Mouse (Mus musculus) B cell, adult 2 months (primary cell): Measurements from ENCODE around the gene Rce1.

ENCODE experiments used
- DNase-seq, 2 experiments: peaks; one replicate each; pipeline ENCODE4 v3.0.0; 2022

Gene Rce1

DNA sequence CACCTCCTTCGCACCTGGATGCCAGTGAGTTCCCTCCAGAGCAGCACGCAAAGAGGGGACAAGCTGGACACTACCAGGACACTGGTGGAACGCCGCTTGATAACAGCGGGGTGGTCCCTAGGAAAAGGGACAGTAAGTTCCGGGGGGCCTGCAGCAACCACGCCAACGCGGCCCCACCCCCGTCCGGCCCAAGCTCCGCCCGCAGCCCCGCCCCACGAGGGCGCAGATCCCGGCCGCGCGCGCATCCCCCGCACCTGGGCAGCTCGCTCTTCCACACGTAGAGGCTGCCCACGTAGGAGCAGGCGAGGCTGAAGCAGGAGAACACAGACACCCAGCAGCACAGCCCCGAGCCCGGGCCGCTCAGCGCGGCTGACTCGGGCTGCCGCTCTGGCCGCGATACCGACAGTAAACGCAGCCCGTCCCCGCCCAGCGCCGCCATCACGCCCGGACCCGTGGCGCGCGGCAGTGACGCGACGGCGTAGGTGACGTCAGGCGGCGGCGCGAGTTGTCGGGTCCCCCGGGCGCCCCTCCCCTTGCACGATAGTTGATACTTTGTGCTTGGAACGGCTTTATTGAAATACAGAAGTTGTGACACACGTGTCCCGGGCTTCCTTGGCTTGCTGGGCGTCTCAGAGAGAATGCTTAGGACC lies at the start of gene Rce1:
Gene Rce1, minus strand, starts transcription at position 463 of the 650 bp plus-strand sequence.
- DNase-seq = peak; percentile 95 to 96

DNA sequence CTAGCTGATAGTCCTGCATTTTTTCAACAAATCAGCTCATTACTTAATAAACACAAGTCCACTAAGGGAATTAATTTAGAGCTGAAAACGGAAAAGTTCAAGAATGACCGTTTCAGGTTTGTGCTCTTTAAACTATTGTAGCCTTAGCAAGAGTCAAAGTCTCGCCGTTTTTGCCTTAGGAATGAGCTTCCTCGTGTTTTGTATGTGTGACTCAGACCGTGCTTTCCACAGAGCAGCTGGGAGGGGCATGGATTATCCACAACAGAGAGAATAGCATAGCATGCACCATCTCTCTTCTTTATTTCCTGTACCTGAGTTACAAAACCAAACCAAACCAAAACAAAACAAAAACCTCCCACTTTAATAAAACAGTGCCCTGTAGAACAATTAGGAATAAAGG lies 47.0 kb upstream of the Rce1 start:
- no peak for DNase-seq

DNA sequence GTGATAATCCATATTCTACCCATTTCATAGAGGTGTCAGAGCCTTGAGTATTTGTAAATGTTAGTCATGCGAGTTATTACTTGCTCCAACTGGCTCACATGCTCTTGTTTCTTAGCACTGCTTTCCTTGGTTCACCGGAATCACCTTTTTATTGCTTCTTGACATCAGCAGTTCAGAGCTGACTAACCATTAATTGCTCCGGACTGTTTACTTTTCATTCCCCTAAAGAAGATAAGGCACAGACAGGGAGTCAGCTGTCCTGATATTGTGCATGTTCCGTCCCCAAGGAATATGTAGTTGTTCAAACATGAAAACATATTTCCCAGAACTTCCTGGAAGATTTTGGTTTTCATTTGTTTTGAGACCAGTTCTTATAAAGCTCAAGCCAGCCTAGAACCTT lies 45.3 kb upstream of the Rce1 start:
- no peak for DNase-seq

DNA sequence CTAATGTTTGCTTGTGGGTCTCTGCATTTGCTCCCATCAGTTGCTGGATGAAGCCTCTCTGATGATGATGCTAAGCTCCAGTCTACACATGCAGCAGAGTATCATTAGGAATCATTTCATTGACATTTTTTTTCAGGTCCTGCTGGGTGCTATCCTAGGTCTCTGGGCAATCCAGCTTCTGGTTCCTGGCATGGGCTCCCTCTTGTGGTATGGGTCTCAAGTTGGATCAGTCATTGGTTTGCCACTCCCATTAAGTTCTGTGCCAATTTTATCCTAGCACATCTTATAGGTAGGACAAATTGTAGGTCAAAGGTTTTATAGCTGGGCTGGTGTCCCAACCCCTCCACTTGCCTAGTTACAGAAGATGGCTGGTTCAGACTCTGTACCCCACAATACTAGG lies 41.4 kb upstream of the Rce1 start:
- DNase-seq = no peak

DNA sequence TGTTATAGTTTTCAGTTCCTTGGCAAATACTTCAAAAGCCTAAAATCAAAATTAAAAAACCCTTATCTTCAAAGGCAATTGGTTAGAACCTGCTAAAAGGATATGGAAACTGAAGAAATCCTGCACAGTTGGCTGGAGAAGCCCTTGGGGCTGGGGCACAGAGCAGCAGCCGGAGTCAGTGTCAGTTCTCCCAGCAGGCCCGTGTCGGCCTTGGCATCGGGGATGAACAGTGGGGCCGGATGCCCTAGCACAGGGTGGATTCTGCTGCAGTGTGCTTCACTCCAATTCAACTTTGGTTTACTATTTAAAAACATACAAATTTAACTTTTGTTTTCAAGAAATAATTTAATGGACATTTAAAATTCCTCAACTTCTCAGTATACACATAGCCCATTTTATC lies 32.7 kb upstream of the Rce1 start:
- DNase-seq = no peak

DNA sequence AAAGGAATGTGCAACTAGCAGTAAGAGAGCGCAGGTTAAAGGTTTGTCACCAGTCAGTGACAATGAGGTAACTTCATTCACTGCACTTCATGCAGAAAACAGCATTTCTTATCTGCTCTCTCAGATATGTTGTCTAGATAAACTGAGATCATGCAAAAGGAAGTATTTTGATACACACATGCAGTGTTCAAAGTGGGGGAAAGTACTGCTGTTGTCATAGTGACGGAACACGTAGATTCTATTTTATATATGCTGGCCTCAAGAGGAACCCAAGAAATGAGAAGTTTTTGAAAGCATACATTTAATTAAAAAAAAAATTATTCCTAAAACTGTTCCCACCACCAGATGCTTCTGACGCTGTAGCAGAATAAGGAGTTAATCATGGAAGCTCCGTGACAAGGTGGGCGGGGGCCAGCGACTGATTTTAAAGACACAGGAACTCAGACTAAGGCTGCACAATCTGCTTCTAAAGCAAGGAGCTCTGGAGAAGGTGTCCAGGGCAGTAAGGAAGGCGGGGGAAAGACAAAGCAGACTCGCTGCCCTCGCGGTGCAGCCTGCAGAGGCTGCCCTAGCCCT lies 21.6 kb upstream of the Rce1 start:
- no peak for DNase-seq

DNA sequence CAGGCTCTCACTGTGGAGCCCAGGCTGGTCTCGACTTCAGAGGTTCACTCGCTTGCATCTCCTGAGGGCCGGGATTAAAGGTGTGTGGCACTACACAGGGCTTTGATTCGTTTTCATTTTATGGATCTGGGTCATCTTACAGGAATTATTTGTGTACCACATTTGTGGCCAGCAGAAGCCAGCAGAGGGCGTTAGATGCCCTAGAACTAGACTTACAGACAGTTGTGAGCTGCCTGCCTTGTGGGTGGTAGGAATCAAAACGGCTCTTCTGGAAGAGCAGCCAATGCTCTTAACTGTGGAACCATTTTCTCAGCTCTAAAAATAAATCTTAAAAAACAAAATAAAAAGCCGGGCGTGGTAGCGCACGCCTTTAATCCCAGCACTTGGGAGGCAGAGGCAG lies 18.8 kb upstream of the Rce1 start:
- DNase-seq = no peak

DNA sequence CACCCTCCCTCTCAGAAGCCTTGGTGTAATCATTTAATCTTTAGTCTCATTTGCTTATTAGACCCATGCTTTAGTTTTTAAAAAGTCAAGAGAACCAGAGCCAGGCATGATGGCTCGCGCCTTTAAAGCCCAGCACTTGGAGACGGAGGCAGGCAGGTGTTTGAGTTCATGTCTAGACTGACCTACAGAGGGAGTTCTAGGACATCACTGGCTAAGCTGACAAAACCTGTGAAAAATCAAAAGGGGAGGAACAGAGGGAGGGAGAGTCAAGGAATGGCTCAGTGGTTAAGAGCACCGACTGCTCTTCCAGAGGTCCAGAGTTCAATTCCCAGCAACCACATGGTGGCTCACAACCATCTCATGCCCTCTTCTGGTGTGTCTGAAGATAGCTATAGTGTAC lies 10.5 kb upstream of the Rce1 start:
- DNase-seq = no peak

DNA sequence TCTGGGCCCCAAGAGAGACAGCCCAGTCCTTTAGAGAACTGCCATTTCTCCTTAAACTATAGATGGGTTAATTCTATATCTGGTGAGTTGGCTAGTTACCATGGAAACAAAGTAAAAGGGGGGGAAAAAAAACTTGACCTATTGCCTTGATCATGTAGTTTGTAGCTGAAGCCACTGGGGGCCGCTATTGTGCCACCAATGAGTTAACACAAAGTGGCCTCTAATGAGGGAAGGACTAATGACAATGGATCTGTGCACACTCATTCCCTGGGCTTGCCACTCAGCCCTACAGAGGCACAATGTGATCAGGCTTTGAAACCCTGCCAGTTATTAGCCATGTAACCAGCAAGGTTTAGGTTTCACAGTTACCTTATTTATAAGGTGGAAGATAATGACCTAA lies 3.4 kb upstream of the Rce1 start:
- DNase-seq = peak; percentile 83 to 86

DNA sequence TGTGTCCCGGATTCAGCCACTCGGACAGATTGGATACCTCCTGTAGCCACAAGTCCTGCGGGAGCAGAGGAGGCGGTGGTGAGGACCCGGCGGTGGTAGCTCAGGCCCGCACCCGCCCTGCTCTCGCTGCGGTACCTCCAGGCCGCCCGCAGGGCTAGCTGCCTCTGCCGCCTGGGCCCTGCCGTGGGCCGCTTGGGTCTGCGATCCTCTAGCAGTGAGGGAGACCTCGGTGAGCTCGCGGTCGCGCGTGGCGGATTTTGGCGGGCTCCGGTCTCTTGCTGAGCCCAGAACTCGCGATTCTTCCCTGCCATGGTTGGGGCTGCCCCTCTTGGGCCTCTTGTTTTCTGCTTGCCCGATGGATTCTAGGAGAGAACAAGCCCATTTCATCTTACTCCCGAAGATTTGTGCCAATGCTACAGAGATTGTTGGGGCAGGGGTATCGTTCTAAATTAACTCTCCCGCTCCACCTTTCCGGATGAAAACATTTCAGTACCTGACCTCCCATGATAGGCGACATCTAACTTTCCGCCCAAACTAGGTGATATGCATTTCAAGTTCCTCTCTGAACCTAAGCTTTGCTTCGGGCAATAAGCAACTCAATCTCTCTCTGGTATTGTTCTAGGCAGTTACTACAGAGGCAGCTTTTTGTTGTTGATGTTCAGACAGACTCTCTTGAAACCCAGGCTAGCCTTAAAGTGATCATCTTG lies 541 bp upstream of the Rce1 start:
- no peak for DNase-seq

DNA sequence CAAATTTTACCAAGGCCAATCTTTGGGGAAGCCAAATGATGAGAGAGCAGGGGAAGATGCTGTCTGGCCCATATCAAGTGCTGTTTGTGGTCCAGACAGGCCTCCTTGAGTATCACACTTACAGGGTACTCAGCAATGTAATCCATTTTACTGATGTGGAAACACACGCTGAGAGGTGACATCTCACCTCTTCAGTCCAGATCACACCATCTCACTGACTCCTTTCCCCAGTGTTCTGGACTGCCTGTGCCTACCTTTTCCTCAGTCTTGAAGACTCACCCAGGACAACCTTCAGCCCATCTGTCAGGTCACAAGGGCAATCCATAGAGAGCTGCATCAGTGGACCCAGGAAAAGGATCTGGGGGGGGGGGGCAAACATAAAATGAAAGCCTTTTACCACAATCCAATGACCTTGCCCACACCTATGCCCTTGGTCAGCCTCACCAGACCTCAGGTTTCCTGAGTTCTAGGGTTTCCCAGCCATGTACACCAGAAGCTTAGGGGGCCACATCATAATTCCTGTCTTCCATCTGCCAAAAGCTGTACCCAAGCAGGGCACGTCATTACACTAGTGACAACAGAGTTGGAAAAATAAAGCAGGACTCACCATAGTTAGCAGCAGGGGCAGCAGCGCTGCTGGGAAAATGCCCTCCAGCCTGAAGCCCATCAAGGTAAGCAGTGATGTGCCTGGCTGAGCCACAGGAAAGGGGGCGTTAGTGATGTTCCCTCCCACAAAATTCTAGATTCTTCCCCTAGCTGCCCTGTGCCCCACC lies 849 bp downstream of the Rce1 start:
- DNase-seq = no peak

DNA sequence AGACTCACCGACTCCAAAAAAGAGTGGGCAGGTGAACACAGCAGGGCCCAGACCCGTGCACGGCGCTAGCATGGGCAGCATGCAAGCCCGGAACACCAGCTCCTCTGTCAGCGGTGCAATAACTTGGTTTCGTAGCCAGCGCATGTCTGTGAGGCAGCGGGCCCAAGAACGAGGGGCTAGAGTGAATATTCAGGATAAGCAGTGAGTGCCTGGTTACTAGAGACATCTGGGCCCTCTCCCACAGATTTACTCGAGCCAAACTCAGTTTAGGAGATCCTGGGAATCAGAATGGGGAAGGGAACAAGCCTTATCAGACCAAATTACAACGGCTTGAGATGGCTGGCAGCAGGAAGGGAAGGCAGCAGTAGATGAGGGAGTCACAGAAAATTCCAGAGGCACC lies 1.4 kb downstream of the Rce1 start:
- DNase-seq = no peak

DNA sequence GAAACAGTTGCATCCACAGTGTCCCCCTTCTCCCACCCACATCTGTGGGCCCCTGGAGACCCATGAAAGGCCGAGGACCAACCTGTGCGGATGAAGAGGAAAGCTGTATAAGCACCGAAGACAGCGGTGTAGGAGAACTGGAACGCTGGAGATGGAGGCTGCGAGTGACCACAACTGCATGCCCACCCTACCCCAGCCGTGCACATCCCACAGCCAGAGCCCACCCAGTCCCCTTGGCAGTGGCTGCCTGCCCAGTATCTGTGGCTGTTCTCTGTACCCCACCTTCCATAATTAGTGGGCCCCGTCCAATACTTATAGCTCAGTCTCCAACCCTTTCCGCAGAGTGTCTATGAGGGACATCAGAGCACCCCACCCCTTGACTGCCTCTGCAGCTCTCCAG lies 2.0 kb downstream of the Rce1 start:
- DNase-seq = no peak

DNA sequence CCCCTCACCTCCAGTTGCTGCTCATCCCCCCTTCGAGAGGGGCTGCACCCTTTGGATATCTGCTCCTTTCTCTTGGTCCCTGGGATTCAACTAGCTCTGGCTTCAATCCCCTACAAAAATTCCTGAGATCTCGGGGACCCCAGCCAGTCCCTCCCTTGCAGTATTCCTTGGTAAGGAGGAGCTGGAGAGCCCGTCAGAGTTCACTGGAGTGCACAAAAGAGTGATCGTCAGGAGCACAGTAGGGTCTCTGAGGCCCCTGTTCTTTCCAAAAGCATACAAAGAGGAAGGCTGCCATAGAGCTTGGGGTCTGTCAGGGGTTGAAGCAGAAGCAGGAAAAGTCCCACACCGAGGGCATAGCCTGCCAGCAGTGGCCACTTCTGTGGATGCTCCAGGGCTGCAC lies 2.7 kb downstream of the Rce1 start:
- no peak for DNase-seq

DNA sequence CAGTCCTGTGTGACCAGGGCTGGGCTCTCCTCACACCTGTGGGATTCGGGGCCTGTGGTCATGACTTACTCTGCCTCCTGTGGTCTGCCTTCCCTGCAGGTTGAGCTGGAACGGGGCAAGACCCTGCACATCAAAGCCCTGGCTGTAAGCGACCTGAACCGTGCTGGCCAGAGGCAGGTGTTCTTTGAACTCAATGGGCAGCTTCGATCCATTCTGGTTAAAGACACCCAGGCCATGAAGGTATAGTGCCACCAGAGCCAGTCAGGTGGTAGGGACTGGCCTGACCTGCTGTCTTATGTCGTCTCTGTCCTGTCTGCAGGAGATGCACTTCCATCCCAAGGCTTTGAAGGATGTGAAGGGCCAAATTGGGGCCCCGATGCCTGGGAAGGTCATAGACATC lies 4.7 kb downstream of the Rce1 start:
- no peak for DNase-seq

DNA sequence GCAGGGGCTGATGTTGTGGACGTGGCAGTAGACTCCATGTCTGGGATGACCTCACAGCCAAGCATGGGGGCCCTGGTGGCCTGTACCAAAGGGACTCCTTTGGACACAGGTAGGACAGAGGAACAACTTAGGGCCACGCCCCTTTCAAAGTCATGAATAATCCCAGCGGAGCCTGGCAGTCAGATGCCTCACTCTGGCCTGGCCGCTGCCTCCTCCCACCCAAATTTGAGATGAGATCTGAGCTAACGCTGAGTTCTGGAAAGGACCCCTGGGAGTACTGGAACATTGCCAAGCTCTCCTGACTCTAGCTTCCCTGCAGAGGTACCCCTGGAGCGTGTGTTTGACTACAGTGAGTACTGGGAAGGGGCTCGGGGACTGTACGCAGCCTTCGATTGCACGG lies 6.0 kb downstream of the Rce1 start:
- no peak for DNase-seq

DNA sequence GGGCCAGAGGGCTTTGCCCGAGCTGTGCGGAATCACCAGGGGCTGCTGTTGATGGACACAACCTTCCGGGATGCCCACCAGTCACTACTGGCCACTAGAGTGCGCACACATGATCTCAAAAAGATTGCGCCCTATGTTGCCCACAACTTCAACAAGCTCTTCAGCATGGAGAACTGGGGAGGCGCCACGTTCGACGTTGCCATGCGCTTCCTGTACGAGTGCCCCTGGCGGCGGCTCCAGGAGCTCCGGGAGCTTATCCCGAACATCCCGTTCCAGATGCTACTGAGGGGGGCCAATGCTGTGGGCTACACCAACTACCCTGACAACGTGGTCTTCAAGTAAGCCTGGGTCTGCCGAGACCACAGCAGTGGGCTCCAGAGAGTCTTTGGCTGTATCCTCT lies 7.3 kb downstream of the Rce1 start:
- DNase-seq = no peak

DNA sequence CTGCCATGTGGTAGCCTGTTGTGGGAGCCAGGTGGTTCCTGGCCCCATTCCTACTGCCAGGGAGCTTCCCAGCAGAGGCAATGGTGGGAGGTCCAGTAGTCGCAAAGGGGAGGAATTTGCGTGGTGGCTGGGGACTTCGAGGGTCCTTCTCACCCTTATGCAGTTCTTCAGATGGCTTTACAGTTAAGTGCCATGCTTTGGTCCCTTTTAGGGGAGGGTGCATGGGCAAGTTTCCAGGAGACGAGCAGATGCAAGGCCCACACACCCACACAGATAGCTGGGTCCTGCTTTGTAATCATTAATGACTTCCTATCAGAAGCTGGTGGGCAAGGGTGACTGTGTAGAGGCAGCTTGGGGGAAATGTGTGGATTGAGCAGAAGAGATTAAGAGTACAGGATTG lies 8.9 kb downstream of the Rce1 start:
- DNase-seq = no peak

DNA sequence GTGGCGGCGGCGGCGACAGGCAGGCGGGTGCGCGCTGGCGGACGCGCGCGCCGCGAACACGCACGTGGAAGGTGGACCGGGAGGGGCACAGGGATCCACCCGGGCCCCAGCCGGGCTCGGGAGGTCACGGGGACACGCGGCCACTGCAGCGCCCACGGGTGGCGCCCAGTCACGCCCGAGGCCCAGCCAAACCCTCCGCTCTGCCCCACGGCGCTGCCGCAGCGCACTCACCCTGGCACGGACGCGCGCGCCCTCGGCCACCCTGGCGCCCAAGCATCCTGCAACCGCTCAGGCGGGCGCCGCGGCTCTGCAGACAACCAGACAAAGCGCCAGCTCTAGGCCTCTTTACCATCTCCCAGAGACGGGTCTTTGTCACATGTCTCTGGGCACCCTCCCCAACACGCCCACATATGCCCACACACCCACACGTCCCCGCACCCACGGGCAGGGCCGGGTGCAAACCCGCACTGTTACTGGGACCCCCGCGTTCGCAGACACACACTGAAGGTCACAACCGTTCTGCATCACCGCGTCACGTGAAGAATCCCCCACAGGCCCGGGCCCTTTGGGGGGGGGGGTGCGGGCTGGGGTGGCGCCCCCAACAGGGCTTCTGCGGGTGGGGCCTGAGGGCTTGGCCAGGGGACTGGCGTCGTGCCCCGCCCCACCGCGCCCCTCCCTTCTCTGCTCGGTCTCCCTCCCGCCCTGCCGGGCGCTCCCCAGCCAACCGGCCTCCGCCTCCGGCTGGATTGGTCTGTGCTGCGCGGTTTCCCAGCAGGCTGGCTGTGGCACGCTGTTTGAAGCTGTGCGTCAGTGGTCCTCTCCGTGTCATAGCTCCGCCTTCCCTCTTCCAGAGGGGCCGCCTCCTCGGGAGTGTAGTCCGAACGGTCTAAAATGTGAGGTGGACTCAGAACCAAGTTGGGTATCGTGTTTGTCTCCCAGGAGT lies 10.0 kb downstream of the Rce1 start, which contains the start of gene Lrfn4:
Gene Lrfn4, minus strand, starts transcription at position 517 of the 943 bp plus-strand sequence.
- DNase-seq = peak; percentile 45 to 47

DNA sequence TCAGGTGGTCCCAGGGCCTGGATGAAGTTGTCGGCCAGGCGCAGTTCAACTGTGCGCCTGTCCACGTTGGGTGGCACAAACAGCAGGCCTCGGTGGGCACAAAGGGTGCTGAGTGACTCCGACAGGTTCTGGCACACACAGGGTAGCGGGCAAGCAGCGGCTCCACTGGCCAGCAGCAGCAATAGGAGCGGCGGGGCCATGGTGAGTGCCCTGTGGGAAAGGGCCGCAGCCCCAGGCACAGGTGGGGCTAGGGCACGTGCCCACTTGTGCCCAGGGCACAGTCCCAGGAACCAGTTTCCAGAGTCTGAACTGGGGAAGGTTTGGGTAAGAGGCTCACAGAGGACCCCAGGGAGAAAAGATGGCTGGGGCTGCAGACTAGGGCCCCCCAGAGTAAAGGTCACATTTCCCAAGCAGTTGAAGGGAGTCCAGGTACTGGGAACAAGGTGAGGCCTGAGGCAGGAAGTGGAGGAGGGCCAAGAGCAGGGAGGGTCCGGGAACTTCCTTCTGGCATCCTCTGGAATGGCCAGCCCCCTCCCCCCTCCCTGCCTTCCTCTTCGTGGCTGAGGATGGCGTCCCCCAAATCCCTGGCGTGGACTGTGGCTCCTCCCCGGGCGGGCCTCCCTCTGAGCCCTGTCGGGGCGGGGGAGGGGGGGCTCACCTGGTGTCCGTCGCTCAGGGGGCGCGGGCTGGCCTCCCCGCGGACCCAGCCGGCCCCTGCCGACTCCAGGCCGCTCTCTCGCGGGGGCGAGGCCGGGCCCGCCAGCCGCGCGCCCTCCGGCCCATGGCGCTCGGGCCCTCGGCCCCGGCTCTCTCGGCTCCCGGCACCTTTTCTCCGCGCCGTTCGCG lies 10.9 kb downstream of the Rce1 start:
- no peak for DNase-seq

DNA sequence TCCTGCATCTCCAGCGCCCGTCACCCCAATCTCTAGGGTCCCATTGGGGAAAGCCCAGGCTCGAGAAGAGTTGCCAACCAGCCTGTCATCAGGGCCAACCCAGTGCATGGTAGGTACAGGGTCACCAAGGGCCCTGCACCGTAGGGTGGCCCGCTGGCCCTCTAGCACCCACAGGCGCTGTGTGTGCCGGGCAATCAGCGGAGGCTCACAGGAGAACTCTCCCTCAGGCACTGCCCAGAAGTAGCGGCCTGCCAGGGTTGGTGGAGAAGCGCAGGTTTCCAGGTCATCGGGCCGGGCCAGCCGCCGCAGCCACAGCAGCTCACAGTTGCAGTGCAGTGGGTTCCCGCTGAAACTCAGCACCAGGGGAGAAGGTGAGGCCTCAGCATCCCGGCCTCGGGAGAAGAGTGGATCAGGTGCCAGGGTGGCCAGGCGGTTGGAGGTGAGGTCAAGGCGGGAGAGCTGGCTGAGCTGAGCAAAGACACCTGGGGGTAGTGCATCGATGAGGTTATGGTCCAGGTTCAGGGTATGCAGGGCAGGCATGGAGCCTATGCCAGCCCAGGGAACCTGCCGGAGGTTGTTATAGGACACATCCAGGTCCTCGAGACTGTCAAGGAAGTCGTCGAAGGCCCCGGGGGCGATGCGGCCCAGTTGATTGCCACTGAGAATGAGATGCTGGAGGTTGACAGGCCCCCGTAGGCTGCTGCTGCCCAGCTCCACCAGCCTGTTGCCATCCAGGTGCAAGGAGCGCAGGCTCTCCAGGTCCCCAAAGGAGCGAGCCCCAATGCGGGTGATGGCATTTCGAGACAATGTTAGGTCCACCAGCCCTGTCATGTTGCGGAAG lies 11.8 kb downstream of the Rce1 start:
- no peak for DNase-seq
